Mouse (Mus musculus) duodenum, adult 2 months (tissue): ENCODE data around the gene Pdzd2. TPM values are rescaled to one million over a fixed set of nuclear protein-coding genes. Genes with fewer than 3 reads are reported as not detected.

Experiments used
- polyA plus RNA-seq: library from polyadenylated mRNA; depleted of rRNA; stranded (reverse); fragments of >200 nt; gene quantifications from 2 replicates; pipeline ENCODE4 v1.2.3, GENCODE M21; 2012; ENCODE audit warnings: low replicate concordance; rRNA removed

The Pdzd2 gene
- 1.2 and 2.0 TPM in 2 replicates for polyA plus RNA-seq

DNA sequence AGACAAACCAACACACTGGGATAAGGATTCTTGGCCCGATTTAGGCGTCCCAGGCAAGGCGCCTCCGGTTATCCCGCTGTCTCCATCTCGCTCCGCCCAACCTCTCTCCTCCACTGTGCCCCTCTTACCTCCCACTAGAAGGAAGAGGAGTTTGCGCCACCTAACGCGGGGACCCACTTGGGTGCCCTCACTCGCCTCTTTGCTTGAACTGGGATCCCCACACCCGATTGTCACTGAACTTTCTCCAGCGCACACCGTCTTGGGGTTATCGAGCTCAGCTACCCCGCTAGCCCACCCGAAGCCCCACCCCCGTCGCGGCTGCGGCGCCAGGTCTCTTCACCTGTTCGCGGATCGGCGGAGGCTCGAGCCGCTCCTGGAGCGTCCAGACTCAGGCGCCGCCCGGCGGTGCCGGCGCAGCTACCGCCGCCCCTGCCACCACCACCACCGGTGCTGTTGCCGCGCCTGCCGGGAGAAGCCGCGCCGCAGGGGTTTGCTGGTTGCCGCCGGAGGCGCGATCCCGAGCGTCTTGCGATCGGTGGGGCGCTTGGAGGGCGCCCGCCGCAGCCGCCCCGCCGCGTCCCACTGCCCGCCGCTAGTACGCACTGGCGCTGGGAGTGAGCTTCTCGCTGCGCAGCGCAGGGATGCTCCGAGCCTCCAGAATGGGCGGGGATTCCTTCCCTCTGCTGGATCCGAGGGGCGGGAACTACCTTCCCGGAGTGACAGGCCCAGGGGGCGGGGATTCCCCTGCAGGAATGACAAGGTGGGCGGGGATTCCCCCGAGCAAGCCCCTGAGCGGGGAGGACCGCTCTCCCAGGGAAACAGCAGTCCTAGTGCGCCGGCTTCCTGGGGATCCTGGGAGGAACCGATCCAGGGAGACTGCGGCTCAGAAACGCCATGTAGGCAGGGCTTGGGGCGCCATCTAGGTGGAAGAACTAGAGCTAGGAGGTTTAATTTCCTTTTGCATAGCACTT lies at the start of gene Pdzd2:
Gene Pdzd2, minus strand, starts transcription at position 648 of the 971 bp plus-strand sequence.

DNA sequence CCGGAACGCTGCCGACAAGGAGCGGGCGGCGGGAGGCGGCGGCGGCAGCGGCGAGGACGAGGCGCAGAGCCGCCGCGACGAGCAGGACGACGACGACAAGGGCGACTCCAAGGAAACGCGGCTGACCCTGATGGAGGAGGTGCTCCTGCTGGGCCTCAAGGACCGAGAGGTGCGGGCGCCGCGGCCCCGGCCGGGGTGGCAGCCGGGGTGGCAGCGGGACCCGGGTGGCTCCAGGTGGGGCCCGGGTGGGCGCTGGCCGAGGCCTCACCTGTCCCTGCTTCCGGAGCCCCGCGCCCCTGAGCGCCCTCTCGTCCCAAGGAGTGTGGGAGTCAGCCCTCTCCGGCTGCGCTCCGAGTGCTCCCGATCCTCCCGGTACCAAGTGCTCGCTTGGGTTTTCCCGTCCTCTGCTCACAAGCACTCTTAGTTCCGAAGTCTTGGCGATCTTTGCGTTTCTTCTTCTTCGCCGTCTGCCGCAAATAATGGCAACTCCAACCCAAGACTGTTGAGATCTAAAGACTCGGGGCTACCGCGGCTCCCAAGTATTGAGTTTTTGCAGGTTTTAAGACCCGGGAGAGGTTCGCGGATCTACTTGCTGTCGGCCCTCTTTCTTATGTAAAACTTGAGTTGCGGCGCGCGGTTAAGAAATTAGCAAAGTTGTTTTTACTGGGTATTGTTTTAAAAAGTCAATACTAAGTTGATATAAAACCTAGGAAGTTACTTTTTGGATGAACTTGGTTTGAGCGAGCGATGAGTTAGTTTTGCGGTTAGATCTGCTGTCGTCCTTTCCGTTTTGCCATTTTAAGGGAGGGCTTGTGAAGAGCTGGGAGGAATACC lies 417.7 kb downstream of the Pdzd2 start, which contains the start of gene 1810049J17Rik:
Gene 1810049J17Rik, minus strand, starts transcription at position 112 of the 834 bp plus-strand sequence.

DNA sequence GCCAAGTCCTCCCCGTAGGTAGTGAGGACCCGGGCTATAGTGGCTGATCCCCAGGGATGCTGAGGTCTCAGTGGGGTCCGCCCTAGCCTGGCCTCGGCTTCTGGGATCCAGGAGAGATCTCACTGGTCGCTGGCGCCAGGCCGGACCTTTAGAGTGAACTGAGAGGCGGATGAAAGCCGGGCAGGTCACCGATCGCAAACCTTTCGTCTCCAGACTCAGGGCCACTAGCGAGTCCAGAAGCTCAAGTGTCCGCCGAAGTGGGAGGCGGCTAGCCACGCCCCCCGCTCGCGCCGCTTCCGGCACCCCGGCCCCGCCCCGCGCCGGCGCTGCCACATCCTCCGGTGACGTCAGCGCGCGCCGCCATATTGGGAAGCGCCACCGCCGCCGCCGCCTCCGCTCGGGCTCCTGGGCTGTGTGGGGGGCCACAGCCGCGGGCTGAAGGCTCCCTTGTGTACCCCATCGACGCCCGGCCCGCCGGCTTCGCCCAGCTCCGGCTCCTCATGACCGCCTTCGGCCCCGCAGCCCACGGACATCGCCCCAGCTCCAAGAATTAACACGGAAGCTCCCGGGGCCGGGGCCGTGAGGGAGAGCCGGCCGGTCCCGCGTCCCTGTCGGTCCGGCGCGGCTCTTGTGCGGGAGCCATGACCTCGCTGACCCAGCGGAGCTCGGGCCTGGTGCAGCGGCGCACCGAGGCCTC lies 418.5 kb downstream of the Pdzd2 start, which contains the start of gene Golph3:
Gene Golph3, plus strand, starts transcription at position 360 of the 697 bp plus-strand sequence.

Other genes starting within 250 kb of the Pdzd2 start
- 2.1 and 5.2 TPM in 2 replicates for gene 6030458C11Rik, start 84.7 kb upstream of the Pdzd2 start, polyA plus RNA-seq
- 5.8 and 10.7 TPM in 2 replicates for gene Drosha, start 84.9 kb upstream of the Pdzd2 start, polyA plus RNA-seq